Mouse (Mus musculus) layer of hippocampus, postnatal 10 days (tissue): ENCODE results near the gene Jam3. TPM values are rescaled to one million over a fixed set of nuclear protein-coding genes. Genes with fewer than 3 reads are reported as not detected.
"Not testable (repeated sequence)": the region's sequence is repeated elsewhere in the genome, so short reads cannot be mapped to it uniquely, and the experiment has no call there.

Experiments used
- DNase-seq, 2 experiments: peaks; one replicate each; pipeline ENCODE4 v3.0.0; 2021; ENCODE audit warnings: low spot score in 2 of 2
- total RNA-seq, 2 experiments: library from RNA; stranded (reverse); gene quantifications; 2 replicates each; pipeline ENCODE4 v1.2.3; 2021

Jam3 gene
- total RNA-seq, 2 experiments from 2014 or later, result 24.3 to 26.5 TPM

GRCm38 (mm10) chr9:27172839-27173238, 17.6 kb upstream of the Jam3 start:
- DNase-seq, result no peak

GRCm38 (mm10) chr9:27170726-27171125, 15.5 kb upstream of the Jam3 start:
- no peak for DNase-seq

- no peak for DNase-seq
Observed at GRCm38 (mm10) chr9:27166981-27167380, 11.8 kb upstream of the Jam3 start.

GRCm38 (mm10) chr9:27165596-27165995, 10.4 kb upstream of the Jam3 start:
- no peak for DNase-seq

GRCm38 (mm10) chr9:27164957-27165356, 9.7 kb upstream of the Jam3 start:
- DNase-seq, result no peak

GRCm38 (mm10) chr9:27163661-27164060, 8.4 kb upstream of the Jam3 start:
- DNase-seq, result not testable (repeated sequence)

GRCm38 (mm10) chr9:27153861-27154260, 1.4 kb downstream of the Jam3 start:
- no peak for DNase-seq

- no peak for DNase-seq
Observed at GRCm38 (mm10) chr9:27149836-27150235, 5.4 kb downstream of the Jam3 start.

- DNase-seq, result peak; percentile 15 to 26
Observed at GRCm38 (mm10) chr9:27148631-27149471, 6.4 kb downstream of the Jam3 start.

- DNase-seq, result no peak
Observed at GRCm38 (mm10) chr9:27147946-27148345, 7.3 kb downstream of the Jam3 start.

- no peak for DNase-seq
Observed at GRCm38 (mm10) chr9:27146826-27147225, 8.4 kb downstream of the Jam3 start.

- DNase-seq, result no peak
Observed at GRCm38 (mm10) chr9:27144996-27145395, 10.2 kb downstream of the Jam3 start.

GRCm38 (mm10) chr9:27144271-27144840, 10.9 kb downstream of the Jam3 start:
- no peak for DNase-seq

GRCm38 (mm10) chr9:27140432-27141065, 14.7 kb downstream of the Jam3 start:
- DNase-seq, result no peak

- DNase-seq, result no peak
Observed at GRCm38 (mm10) chr9:27136651-27137050, 18.6 kb downstream of the Jam3 start.

- DNase-seq, result no peak
Observed at GRCm38 (mm10) chr9:27135372-27135771, 19.8 kb downstream of the Jam3 start.

- peak; percentile 23 to 57 for DNase-seq
Observed at GRCm38 (mm10) chr9:27134410-27134809, 20.8 kb downstream of the Jam3 start.

- no peak for DNase-seq
Observed at GRCm38 (mm10) chr9:27128629-27129028, 26.6 kb downstream of the Jam3 start.

- no peak for DNase-seq
Observed at GRCm38 (mm10) chr9:27126543-27126942, 28.7 kb downstream of the Jam3 start.

- no peak for DNase-seq
Observed at GRCm38 (mm10) chr9:27125450-27125849, 29.8 kb downstream of the Jam3 start.

- no peak for DNase-seq
Observed at GRCm38 (mm10) chr9:27123947-27124346, 31.3 kb downstream of the Jam3 start.

GRCm38 (mm10) chr9:27122963-27123362, 32.3 kb downstream of the Jam3 start:
- DNase-seq, result no peak
